Mouse (Mus musculus): ENCODE results near the gene Epb41l1.

DNA sequence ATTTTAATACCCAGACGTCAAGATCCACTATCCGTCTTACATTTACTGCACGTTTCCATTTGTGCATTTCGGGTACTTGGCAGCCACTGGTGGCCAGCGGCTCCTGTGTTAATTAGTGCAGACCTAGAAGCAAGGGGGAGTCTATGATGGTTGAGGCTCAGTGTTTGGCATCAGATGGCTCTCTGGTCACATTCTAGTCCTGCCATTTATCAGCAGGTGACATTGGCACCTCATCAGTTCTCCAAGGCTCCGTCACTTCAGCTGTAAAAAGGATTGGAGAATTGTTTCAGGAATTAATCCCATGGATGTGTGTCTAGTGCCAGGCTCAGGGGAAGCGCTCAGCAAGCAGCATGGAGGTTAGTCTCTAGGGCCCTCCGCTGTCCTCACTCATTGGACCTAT lies 51.6 kb downstream of the Epb41l1 start:
- TF ChIP-seq CTCF (IDR thresholded peaks at IDR 0.05; ENCODE audit: borderline replicate concordance, extremely low read depth, insufficient read depth, insufficient read length) (no peak), POLR2A (IDR thresholded peaks at IDR 0.05; ENCODE audit: borderline replicate concordance, extremely low read depth, insufficient read depth, insufficient read length, poor library complexity, severe bottlenecking) (no peak)

Data from brain, embryonic 14.5 days (tissue).